Mouse (Mus musculus): ENCODE results near the gene Zc3h4.

DNA sequence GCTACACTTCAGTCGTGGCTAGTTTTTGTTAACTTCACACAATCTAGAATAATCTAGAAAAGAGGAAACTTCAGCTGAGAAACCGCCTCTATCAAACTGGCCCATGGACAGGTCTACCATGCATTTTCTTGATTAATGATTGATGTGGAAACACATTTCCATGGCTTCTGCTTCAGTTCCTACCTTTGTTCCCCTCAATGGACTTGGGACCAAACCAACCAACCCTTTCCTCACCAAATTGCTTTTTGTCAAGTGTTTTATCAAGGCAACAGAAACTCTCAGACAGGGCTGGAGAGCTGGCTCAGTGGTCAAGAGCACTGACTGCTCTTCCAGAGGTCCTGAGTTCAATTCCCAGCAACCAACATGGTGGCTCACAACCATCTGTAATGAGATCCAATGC, 30.1 kb upstream of the Zc3h4 start:
- no peak for TF ChIP-seq POLR2A (IDR thresholded peaks at IDR 0.05; ENCODE audit: control insufficient read depth, low read depth, low read length)
- TF ChIP-seq CTCF (IDR thresholded peaks at IDR 0.05; ENCODE audit: control insufficient read depth, insufficient read depth, insufficient replicate concordance, low read depth, low read length): no peak

All from testis, adult 2 months (tissue).